Mouse (Mus musculus): Measurements from ENCODE around the gene Akr1b10.
"Not testable (repeated sequence)": the region's sequence is repeated elsewhere in the genome, so short reads cannot be mapped to it uniquely, and the experiment has no call there.

Akr1b10 gene

DNA sequence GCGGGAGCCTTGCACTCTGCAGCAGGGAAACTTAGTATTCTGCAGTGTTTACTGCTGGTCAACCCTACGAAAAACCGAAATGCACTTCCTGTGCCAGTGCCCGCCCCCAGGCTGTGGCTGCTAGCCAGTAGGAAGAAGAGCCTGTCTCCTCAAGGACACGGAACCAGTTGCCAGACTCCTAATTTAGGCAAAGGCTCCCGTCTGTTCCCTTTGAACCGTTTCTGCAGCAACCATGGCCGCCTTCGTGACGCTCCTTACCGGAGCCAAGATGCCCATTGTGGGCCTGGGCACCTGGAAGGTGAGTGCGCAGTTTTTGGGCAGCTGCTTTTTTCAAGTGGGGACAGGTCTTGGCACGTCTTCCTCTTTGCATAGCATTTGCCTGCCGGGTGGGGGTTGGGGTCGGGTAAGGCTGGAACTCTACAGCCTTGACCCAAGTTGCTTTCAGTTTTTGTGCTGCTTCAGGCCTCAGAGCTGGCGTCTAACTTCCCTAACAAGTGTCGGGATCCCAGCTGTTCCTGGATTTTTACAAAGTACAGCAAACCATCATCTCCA is at the start of gene Akr1b10:
TSS of gene Akr1b10 (plus strand) at position 109 of the 552 bp plus-strand sequence.
- peak; percentile 68 to 71 for DNase-seq

DNA sequence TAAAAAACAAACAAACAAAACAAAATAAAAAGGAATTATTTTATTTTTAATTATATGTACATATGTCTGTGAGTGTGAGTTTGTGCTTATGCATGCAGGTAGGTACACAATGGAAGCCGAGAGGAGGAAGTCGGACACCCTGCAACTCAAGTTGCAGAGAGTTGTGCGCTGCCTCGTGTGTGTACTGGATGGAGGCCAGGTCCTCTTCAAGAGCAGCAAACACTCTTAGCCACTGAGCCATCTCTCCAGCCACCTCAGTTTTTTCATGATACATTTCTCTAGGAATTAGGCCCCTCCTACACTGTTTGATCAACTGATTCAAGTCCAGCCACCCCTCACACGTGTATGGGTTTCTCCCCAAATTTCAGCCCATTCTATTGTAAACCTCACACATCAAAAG is 49.3 kb upstream of the Akr1b10 start:
- DNase-seq = no peak

DNA sequence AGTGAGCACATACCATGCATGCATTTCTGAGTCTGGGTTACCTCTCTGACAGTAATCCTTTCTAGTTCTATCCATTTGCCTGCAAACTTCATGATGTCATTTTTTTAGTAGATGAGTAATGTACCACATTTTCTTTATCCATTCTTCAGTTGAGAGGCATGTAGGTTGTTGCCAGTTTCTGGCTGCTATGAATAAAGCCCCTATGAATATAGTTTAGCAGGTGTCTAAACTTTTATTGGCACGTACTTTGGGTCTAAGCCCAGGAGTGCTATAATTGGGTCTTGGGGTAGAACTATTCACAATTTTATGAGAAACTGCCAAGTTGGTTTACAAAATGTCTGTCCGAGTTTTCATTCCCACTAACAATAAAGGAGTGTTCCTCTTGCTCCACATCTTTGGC is 46.2 kb upstream of the Akr1b10 start:
- DNase-seq = no peak

DNA sequence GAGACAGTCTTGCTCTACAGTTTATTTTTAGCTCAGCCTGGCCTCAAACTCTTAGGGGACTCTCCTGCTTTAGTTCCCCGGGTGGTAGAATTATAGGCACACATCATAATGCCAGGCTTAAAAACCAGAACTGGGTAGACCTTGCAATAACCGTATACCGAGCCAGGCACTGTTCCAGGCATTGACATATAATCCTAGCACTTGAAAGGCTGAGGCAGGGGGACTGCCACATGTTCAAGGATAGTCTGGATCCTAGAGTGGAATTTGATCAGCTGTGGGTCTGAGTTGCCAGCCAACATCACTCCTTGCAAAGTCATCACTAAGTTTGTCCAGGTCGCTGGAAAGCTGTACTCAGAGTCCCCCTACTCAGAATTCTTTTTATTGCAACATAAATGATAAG is 42.0 kb upstream of the Akr1b10 start:
- no peak for DNase-seq

DNA sequence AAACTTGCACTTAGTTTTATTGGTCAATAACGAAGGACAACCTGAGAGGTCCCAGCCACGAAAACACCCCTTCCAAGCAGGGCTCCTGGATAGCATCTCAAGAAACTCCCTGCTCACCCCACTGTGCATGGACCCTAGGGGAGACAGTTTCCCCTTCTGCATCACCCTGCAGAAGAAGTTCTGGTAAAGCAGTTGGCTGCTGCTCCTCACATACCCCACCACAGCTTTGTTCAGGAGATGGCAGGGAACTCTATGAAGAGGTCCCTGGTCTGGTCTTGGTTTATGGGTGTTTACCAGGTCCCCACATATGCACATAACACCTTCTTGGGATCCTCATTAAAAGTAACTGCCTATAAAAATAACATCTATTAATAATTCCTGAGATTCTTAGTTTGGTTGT is 41.5 kb upstream of the Akr1b10 start:
- no peak for DNase-seq

DNA sequence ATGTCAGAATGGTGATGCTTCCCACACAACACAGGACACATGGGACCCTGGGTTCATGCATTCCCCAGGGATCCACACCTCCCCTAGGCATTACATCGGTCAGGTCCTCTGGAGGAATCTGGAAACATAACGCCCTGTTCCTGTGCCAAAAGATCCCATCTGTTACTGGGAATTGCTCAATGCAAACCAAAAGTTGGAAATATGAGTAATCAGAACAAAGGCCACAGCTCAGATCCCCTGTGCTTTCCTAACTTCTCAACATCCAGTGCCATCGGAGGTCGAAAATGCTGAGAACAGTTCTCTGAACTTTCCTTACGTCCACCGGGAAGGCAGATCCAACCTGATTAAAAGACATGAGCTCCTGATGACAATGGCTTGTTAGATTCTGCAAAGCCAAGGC is 40.6 kb upstream of the Akr1b10 start:
- no peak for DNase-seq

DNA sequence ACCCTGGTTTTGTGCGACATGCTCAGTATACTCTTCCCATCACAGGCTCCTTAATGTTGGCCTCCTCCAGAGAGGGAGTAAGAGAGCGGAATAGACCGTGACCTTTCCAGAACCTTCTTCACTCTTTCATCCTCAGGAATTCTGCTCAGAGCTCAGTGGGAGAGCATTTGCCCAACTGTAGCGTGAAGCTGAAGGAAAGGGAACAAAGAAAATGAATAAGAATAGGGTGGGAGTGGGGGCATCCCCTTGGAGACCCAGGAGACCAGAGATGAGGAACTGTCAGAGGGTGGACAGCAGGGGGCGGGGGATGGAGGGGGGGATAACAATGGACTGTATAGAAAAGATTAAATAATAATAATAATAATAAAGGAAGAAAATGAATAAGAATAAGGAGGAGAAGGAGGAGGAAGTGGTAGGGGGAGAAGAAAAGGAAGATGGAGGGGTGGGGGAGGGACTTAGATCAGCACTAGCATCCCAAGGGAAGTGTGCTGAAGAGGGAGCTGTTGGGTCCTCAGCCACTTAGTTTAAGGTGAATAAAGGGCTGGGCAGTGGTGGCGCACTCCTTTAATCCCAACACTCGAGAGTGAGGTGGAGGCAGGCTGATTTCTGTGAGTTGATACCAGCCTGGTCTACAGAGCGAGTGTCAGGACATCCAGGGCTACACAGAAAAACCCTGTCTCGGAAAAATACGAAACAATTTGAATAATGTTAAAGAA is 39.7 kb upstream of the Akr1b10 start:
- DNase-seq = no peak

DNA sequence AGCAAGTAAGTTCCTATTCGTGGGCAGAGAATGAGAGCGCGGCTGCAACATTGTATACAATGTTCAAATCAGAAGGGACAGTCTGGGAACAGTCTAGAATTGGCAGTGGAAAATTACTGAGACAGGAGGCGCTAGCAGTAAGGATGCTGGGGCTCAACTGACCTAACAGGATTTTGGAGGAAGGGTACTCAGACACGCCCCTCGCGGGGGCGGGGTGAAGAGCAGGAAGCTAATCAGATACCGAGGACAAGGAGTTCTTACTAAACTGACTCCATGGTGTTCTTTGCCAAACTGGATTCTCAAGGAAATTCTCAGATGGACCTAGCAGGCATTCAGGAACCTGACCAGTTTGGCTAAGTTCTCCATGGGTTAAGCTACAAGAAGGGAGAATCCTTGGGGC is 39.1 kb upstream of the Akr1b10 start:
- no peak for DNase-seq

DNA sequence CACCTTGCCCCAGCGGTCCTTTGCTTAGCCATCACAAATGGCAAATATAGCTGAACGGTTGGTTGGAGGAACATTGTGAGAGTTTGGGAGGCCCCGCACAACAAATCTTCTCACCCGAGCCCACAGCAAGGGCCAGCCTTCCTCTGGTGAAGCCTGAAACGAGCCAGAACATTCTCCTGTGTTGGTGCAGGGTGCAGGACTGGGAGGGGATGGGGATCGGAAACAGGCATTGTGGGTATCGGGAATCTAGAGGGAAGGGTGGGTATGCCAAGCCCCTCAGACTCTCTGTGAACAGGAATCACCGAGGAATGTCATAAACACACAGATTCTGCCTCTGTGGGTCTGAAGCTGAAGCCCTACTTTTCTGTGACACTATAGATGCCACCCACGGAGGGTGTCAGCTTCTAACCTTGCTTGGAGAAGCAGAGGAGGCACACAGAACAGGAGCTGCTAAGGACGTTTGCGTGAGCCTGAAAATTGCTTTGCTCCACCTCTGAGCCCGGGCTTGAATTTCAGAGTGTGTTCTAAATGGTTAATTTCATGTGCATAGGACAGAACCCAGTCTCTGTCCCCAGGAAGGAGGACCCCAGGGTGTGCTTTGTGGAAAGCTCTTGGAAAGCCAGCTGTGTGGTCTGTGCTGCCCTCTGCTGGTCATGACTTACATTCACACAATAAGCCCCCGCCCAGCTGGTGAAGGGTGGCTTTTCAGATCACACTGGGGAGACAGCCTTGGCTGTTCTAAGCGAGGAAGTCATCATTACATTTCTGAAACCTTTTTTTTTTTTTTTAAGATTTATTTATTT is 37.7 kb upstream of the Akr1b10 start:
- DNase-seq = peak; percentile 75 to 77

DNA sequence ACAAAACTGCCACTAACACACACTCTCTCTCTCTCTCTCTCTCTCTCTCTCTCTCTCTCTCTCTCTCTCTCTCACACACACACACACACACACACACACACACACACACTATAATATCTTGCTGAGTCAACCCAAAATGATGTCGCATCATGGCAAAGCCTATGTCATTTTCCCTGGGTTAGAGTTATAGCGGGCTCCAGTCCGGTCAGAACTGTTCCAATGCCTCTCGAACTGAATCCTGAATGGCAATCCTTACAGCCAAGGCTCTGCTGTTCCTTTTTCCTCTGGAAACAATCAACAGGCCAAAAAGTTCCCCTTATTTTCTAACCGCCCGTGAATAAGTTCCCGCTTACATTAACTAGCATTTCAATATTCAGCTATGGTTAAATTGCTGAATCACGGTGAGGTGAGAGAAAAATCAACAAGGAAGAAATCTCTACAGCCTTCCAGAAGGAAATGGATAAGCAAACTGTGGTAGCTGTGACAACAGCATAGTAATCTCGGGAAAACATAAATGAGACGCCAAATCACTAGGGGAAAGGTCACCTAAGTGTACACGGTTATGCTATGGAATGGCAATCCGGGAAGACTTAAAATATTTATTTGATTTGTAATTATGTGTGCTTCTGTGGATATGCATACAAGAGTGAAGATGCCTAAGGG is 33.9 kb upstream of the Akr1b10 start:
- no peak for DNase-seq

DNA sequence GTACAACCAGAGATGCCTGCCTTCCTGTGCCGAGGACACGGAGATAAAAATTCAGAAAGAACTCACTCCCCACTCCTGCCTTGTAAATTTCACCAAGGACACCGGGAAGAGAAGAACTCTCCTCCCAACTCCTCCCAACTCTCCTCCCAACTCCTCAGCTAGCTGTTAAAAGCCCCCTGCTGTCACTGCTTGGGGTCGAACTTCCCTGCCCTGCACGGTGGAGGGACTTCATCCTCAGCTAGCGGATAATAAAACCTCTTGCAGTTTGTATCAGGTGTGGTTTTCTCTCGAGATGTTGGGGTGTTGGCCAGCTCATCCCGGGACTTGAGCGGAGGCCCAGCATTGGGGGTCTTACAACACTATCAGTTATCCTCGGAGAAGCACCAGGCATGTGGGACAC is 32.5 kb upstream of the Akr1b10 start:
- not testable (repeated sequence) for DNase-seq

DNA sequence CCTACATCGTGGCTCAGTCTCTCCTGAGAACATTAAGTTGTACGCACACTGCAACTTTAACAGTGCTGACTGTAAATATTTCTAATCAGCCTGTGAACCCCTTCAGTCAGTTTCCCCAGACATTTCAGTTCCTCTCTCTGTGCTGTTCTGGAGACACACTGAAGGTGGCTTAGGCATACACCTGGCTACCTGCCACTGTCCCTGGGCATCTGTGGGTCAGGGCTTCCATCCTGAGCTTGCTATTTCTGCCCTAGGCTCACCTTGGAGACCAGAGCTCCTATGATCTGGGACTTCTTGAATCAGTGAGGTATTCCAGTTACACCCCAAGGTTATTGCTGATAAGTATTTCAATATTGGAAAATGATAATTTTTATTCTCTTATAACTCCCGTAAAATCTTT is 31.6 kb upstream of the Akr1b10 start:
- DNase-seq = no peak

DNA sequence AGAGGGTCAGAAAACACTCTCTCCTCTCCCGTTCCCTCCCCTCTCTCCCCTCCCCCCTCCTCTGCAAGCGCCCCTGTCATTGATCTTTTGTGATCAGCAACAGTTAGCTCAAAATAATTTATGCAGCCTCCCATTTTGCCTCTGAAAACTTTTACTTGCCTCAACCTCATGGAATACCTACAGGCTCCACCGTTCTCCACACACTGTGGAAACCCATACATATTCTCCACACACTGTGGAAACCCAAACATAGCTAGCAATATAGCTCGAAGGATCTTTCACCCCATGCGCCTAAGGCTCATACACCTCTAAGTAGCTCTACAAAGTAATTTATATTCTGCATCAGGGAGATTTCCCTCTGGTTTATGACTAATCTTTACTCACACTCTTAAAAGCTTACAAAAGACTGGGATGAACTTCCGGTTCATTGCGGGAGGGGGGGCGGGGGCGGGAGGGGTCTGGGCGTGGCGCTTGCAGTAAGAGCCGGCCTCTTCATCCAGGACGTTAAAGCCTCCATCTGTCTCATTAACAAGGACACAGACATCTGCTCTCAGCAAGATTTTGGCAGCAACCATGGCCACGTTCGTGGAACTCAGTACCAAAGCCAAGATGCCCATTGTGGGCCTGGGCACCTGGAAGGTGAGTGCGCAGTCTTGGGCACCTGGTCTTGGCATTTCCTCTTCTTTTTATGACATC is 30.2 kb upstream of the Akr1b10 start, which contains the start of gene Akr1b8:
TSS of gene Akr1b8 (plus strand) at position 462 of the 696 bp plus-strand sequence.
- no peak for DNase-seq

DNA sequence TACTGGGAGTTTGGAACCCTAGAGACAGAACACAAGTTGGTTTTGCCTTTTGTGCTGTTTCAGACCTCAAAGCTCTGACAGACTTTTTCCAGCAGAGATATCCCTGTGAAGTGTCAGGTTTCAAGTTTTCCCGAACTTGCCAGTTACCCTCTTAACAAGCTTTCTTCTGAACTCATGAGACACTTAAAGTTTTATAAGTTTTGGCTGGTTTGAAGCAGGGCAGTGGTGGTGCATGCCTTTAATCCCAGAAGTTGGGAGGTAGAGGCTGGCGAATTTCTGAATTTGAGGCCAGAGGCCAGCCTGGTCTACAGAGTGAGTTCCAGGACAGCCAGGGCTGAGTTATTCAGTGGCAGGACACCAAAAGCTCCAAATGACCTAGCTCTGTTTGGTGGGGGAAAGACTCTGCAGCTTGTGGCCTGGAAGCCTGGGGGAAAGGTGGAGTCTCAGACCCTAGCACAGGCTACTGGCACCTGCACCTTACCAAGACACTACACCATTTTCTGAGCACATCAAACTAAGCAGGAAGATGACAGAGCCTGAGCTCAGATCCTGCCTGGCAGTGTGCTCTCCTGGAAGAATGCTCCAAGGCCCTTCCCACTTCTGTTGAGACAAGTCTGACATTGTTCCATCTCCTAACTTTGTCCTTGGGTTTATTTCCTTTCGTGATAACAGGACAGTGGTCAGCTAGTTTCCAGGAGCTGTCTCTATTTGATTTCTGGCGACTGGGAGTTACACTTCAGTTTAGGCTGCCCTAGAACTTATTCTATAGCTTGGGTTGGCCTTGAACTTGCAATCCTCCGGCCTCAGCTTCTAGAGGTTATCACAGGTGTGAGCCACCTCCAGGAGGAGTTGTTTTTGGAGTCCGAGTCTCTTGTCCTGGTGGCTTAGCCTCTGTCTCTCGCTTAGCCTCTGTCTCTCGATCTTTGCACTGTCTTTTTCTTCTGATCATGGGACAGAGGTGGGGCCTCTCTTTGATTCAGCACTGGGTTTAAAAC is 29.4 kb upstream of the Akr1b10 start:
- no peak for DNase-seq

DNA sequence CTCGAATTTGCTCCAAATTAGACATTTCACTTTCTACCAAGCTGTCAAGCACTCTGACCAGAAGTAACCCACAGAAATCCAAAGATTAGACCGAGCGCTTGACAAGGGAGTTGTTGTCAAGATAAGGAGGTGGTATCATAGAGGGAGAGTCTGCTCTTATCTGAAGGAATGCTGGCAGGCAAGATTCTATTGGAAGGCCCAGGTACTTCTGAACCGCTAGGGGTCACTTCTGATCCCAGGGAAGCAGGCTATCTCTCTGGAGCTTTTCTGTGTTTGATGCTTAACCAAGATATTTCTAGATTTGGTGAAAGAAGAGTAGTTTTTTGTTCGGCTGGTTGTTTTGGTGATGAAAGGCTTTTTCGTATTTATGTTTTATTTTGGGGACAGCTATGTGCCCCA is 28.7 kb upstream of the Akr1b10 start:
- no peak for DNase-seq

DNA sequence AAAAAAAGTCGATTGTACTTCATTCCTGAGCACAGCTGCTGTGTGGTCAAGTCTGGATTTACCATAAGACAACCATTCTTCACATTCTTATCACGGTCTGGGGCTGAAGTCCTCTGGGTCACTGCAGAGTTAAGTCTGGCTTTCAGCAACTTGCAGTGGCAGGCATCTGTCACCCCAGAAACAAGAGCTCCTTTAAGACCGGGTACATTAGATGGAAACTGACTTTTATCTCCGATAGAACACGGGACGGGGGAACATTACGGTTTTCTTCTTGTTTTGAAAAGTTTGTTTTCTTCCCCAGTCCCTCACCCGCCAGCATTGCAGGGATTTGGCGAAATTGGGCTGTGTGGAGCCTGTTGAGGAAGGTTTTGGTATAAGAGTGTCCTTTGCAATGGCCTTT is 28.2 kb upstream of the Akr1b10 start:
- DNase-seq = no peak

DNA sequence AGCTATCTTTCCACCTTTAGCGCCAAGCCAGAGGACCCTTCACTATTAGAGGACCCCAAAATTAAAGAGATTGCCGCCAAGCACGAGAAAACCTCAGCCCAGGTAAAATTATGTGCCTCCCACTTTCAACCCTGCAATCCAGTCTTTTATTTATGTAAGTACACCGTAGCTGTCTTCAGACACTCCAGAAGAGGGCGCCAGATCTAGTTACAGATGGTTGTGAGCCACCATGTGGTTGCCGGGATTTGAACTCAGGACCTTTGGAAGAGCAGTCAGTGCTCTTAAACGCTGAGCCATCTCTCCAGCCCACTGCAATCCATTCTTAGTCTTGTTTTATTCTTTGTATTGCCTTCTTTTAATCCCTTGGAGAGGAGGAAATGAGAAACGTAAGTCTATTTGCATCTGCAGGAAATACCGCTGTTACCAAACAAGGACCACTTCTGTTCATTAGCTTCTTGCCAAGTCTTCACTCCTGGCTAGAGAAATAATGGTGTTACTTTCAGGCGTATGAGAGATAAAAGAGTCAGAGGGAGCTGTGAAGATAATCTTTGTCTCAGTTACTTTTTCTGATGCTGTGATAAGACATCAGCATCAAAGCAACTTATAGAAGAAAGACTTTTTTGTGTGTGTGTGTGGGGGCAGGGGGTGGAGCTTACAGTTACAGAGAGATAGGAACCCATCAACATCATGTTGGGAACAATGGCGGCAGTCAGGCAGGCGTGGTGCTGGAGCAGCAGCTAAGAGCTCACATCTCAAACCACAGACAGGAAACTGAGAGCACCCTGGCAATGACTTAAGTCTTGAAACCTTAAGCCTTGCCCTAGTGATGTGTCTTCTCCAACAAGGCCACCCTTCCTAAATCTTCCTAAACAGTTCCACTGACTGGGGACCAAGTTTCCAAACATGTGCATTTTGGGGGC is 19.5 kb upstream of the Akr1b10 start:
- DNase-seq = no peak

DNA sequence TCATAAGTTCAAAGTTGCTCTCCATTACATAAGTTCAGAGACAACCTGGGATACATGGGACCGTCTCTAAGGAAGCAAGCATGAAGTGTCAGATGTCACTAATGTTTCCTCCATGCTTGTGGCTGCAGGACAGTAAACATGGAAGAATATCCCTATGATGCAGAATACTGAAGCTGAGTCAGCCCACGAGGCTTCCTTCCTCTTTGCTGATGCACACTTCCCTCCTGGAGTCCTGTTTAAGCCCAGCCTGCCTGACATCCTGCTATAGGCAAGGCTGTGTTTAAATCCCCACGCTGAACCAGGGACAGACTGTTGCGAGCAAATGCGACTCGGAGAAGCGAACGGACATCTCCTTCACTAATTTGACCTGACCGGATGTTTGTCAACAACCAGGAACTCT is 16.0 kb upstream of the Akr1b10 start:
- DNase-seq = no peak

DNA sequence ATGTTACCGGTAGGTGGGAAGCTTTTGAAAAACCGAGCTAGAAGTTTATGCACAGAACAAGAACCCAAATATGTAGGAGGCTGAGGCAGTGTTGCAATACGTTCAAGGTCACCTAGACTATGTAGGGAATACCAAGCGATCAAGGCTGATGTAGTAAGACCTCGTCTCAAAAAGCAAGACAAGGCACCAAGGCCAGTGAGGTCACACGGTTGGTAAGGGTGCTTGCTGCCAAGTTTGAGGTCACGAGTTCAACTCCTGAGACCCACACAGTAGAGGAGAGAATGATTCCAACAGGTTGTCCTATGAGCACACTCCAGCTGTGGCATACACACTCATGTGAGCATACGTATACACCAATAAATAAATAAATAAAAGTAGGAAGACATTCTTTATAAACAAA is 13.9 kb upstream of the Akr1b10 start:
- DNase-seq = no peak

DNA sequence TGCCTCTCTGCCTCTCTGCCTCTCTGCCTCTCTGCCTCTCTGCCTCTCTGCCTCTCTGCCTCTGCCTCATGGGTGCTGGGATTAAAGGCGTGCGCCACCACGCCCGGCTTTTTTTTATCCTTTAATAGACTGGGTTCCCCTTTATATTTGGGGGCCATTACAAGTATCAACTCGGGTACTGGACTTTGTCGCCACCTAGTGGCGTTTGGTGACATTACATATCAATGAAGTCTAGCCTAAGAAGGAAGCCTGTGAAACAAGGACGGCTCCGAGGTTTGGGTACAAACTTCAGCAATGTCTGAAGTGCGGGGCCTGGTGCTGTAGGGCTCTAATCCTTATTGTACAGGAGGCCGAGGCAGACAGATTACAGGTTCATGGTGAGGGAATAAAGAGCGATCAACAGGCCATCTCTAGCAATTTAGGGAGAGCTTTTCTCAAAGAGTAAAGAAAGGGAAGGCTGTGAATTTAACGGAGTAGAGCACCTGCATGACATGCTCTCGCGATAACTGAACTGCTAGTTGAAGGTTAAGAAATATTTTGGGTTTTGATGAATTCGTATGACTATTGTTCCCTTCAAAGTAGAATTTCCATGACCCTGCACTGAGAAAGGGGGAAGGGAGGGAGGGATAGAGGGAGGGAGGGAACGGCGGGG is 12.2 kb upstream of the Akr1b10 start:
- peak; percentile 87 to 88 for DNase-seq

All from B cell, adult 2 months (primary cell).